Mouse (Mus musculus) mouse embryonic stem cell (cell line): ENCODE data around the gene Adi1.

Experiments
- in situ Hi-C, 2 experiments: fragments of 300-500 bp; cut with MboI; formaldehyde crosslinking; loops; 1 replicate in 1 of 2; 3 replicates in 1 of 2; pipeline ENCODE4 v1.14.3; 2019 to 2020; ENCODE audit warnings: low sequenced_read_pairs in 2 of 2, low pct_unique_long_range_greater_than_20kb in 1 of 2, mixed read lengths in 1 of 2; ENCODE audit not compliant: unreplicated experiment in 1 of 2

Adi1 gene

GRCm38 (mm10) chr12:28675121-28675924 lies at the start of gene Adi1:
Gene Adi1, plus strand, starts transcription at chr12:28675231.
- in situ Hi-C loops = no loop called here

DNA sequence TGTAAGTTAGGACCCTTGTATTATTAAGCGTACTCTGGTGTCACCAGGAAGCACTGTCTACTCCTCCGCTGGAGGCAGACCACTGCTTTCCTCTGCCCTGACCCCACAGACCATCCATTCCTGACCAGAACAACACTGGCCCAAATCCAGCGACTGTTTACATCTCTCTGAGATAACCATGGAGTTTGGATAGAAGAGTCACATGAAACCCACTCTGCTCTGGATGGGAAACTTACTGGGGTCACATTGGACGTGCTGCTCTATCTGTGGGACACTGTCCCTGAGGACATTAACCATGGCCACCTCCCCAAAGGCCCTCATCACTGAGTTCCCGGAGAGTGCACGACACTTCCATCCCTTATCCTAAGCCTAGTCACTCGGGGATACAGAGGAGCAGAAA lies 49.6 kb upstream of the Adi1 start:
- in situ Hi-C loops = no loop called here

DNA sequence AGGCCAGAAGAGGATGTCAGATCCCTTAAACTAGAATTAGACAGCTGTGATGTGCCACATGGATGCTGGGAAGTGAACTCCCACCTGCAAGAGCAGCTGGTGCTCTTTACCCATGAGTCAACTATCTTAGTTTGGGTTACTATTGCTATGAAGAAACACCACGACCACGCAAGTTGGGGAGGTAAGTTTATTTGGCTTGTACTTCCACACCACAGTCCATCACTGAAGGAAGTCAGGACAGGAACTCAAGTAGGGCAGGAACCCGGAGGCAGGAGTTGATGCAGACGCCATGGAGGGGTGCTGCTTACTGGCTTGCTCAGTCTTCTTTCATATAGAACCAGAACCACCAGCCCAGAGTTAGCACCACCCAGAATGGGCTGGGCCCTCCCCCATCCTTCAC lies 47.9 kb upstream of the Adi1 start:
- in situ Hi-C loops = no loop called here

DNA sequence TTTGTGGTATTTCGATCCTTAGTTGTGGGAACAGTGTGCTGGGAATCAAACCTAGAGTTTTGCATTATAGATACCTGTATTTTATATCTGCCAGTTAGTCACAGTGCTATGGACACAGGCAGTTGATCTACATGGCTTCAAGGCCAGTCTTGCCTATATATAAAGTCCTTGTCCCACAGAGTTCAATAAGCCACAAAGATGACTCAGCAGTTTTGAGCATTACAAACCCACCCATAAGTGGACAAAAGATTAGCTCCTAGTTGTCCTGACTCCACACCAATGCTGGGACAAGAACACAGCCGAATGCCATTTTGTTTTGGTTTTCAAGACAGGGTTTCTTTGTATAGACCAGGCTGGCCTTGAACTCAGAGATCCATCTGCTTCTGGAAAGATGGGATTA lies 46.6 kb upstream of the Adi1 start:
- in situ Hi-C loops = no loop called here

- in situ Hi-C loops = no loop called here
Measured at GRCm38 (mm10) chr12:28635058-28635534, 39.9 kb upstream of the Adi1 start.

DNA sequence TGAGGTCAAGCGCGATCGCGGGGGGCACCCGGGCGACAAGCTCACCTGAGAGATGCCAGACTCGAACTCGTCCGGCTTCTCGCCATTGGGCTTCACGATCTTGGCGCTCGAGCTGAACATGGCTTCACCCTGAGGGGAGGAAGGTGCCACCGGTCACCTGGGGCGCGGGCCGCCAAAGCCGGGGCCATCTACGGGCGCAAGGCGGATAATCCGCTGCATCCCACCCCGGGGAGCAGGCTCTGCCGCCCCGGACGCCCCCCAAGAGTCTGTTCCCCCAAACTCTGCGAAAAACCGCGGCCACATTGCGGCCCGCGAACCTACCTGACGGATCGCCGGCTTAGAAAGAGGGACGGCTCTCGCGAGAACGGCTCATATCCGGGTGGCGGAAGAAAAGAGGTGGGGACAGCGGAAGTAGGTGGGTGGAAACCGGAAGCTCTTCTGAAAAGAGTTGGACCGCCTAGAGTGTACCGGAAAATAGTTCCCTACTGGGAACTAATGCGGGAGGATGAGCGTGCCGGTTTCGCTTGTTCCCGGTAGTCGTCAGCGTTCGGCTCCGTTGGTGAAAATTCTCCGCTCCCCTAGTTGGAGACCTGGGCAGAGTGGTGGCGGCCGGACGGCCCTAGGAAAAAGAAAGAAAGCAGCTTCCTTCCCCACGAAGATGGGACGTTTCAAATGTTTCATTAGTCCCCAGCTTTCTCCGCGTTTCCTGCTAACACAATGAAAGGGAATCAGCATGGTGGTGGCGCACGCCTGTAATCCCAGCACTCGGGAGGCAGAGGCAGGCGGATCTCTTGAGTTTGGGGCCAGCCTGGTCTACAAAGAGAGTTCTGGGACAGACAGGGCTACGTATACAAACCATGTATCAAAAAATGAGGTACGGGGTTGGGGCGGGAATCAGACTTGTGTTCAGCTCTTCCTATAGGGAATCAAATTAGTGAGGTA lies 39.2 kb upstream of the Adi1 start, which contains the start of gene Rps7:
Gene Rps7, minus strand, starts transcription at position 419 of the 942 bp plus-strand sequence.
- in situ Hi-C loops = no loop called here

GRCm38 (mm10) chr12:28636543-28636942 lies 38.5 kb upstream of the Adi1 start:
- in situ Hi-C loops = no loop called here

DNA sequence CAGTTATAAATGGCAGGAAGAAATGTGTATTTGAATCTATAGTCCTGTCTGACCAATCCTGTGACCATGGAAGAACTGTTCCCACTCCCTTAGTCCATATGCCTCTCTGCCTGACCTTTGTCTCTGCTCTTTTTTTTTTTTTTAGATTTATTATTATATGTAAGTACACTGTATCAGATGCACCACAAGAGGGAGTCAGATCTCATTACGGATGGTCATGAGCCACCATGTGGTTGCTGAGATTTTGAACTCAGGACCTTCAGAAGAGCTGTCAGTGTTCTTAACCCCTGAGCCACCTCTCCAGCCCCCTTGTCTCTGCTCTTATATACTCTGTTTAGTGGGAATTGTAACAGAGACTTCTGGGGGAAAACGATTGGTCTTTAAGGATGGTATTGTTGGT lies 36.3 kb upstream of the Adi1 start:
- in situ Hi-C loops = no loop called here

DNA sequence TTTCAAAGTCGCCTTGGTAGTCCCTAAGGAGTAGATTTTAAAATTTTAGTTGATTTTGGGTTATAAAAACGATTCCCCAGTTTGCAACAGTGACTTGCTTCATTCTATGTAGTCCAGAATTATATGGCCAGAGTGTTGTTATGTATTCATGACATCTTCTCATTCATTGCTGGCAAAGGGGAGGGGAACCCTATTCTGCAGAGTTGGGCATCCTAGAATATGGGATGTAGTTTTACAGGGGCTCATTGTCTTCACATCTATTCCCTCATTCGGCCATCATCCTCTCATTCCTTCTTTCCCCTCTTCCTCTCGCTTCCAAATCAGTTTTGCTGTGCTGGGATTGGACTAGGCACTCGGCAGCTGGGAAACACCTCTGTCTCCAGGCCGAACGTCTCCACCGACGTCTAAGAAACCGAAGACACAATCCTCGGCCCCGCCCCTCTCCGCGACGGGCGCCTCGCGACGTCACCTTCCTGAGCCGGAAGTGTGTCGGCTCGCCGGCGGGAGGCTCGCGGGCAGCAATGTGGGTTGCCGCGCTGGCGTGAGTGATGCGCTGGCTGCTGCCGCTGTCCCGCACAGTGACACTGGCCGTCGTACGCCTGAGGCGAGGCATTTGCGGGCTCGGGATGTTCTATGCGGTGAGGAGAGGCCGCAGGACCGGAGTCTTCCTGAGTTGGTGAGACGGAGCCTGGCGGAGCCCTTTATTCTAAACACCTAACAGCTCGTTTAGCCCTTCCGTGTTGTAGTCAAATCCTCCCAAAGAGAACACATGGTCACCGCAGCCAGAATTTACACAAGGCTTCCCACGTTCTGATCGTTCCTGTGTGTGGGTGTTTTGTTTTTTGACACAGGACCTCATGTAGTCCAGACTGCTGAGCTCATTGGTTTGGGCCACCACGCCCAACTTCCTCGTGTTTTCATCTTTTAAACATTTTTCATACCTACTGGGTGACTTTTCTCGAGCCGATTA lies 25.6 kb upstream of the Adi1 start, which contains the start of gene Rnaseh1:
Gene Rnaseh1, plus strand, starts transcription at position 462 of the 970 bp plus-strand sequence.
- in situ Hi-C loops = no loop called here

GRCm38 (mm10) chr12:28662628-28663027 lies 12.4 kb upstream of the Adi1 start:
- in situ Hi-C loops = no loop called here

DNA sequence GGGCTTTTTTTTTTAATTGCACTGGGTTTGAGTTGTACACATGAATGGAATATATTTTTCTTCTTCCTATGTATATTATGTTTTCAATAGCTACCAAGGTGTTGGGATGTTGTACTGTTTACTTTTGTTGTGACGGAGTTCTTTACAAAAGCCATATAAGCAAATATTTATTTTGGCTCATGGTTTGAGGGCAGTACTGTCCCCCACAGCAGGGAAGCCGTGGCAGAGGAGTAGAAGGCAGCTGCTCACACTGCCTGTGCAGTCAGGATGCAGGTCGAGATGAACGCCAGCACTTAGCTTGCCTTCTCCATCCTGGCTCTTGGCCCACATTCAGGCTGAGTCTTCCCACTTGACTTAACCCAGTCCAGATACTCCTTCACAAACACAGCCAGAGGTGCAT lies 8.3 kb upstream of the Adi1 start:
- in situ Hi-C loops = no loop called here

GRCm38 (mm10) chr12:28667287-28667686 lies 7.7 kb upstream of the Adi1 start:
- in situ Hi-C loops = no loop called here

DNA sequence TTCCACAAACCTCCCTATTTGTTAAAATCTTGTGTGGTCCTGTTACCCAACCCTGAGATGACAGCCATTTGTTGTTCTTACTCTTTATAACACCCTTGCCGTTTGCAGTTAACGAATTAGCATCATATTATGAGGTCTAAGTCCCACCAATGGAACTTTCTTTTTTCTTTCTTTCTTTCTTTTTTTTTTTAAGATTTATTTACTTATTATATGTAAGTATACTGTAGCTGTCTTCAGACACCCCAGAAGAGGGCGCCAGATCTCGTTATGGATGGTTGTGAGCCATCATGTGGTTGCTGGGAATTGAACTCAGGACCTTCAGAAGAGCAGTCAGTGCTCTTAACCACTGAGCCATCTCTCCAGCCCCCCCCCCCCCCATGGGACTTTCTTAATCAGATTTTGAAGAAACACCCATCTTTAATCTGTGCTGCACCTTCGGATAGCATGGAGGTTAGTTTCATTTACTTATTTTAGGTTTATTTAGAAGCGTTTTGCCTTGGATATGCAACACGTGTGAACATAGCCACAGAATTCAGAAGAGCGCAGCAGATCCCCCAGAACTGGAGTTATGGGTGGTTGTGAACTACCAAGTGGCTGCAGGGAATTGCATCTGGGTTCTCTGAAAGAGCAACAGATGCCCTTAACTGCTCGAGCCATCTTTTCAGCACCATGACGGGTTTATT lies 852 bp upstream of the Adi1 start:
- in situ Hi-C loops = no loop called here

DNA sequence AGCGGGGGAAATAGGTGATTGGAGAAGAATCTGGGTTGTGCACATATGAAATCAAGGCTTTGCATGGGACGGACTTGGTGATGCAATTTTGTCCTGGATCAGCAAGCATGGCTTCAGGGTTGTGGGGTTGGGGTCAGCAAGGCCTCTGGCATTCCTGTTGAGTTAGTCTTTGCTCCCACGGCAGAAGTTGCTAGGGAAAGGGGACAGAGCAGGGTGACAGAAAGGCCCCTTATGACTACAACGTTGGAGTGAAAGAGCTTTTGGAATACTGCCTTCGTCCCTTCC lies 836 bp downstream of the Adi1 start:
- in situ Hi-C loops = no loop called here

- in situ Hi-C loops = no loop called here
Measured at GRCm38 (mm10) chr12:28684674-28685073, 9.6 kb downstream of the Adi1 start.

DNA sequence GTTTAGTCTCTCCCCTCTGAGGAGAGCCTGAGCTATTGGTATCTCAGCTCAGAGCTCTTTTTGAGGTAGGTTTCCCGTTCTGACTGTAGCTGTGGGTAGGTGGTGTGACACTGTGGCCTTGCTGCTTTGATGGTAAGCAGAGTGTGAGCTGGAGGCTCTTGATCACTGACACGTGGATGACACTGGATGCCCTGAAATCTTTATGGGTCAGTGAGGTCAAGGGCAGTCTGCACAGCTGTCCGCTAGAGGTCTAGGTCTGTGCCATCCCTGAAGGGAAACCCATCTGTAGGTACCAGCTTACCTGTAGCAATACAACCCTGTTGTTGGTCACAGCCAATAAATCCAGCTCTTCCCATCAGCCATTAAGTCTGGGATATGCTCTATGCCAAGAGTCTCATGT lies 10.7 kb downstream of the Adi1 start:
- in situ Hi-C loops = no loop called here

DNA sequence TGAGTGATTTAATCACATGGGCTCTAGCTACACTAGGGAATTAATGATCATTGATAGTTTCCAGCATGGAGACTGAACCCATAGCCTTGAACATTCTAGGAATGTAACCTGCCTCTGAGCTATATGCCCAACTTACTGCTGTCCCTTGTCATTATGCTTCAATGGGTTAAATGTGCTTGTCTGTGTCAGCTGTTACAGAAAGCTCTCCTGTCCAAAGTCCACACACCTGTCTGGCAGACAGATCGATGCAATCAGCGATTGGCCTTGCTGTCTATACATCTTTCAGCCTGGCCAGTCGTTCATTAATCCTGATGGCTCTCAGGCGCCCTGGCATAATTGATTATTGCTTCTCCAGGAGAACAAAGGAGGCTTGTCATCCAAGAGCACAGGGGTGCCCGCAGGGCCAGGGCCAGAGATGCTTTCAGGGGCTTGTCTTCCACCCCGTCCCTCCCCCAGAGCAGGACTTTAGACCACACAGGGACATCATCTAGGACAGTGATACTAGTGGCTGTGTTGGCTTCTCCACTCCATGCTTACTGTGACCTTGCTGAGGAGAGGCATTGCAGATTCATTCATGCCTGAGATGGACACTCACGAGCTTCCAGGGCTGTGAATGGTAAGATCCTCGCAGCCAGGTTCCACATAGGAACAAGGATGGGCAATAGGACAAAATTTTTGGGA lies 11.3 kb downstream of the Adi1 start:
- in situ Hi-C loops = no loop called here
